Mouse (Mus musculus) midbrain, embryonic 11.5 days (tissue): ENCODE measurements around the gene D230025D16Rik. TPM values are rescaled to one million over a fixed set of nuclear protein-coding genes. Genes with fewer than 3 reads are reported as not detected.
A peak's percentile ranks its signal among the peaks of the same experiment; 100 is the strongest.
"Not testable (repeated sequence)": the region's sequence is repeated elsewhere in the genome, so short reads cannot be mapped to it uniquely, and the experiment has no call there.

Experiments
- ATAC-seq: fragments of 200-750 bp; cut with Nextera tagmentation; 2 replicates; pipeline ENCODE4 v1.8.0; 2017; ENCODE audit warnings: moderate TSS enrichment, moderate library complexity; ENCODE audit not compliant: low FRiP score
- DNase-seq: peaks from one replicate; pipeline ENCODE4 v3.0.0; 2015; ENCODE audit warnings: low spot score; ENCODE audit errors: missing footprints
- H3K27ac ChIP-seq: fragments of 300-500 bp; sonication (generic); 2 replicates; pipeline ENCODE4 v1.5.1; 2014; ENCODE audit warnings: low read depth, low read length
- H3K27me3 ChIP-seq: fragments of 300-500 bp; sonication (generic); 2 replicates; pipeline ENCODE4 v1.6.1; 2014; ENCODE audit warnings: mild to moderate bottlenecking, low read length, moderate library complexity, mixed read lengths; ENCODE audit not compliant: control insufficient read depth, insufficient read depth
- H3K36me3 ChIP-seq: fragments of 300-500 bp; sonication (generic); 2 replicates; pipeline ENCODE4 v1.6.1; 2014; ENCODE audit warnings: mild to moderate bottlenecking, low read length, moderate library complexity, mixed read lengths; ENCODE audit not compliant: control insufficient read depth, insufficient read depth
- H3K4me1 ChIP-seq: fragments of 300-500 bp; sonication (generic); 2 replicates; pipeline ENCODE4 v1.6.1; 2014; ENCODE audit warnings: low read length; ENCODE audit not compliant: control insufficient read depth, insufficient read depth
- H3K4me2 ChIP-seq: fragments of 300-500 bp; sonication (generic); 2 replicates; pipeline ENCODE4 v1.6.1; 2014; ENCODE audit warnings: mild to moderate bottlenecking, moderate library complexity
- H3K4me3 ChIP-seq: fragments of 300-500 bp; sonication (generic); 2 replicates; pipeline ENCODE4 v1.5.1; 2014; ENCODE audit warnings: low read depth, low read length
- H3K9ac ChIP-seq: fragments of 300-500 bp; sonication (generic); 2 replicates; pipeline ENCODE4 v1.6.1; 2014; ENCODE audit warnings: low read length
- H3K9me3 ChIP-seq: fragments of 300-500 bp; sonication (generic); 2 replicates; pipeline ENCODE4 v1.6.1; 2016; ENCODE audit warnings: low read length; ENCODE audit not compliant: control insufficient read depth
- WGBS: fragments of 180-500 bp; shearing (Covaris S2); extraction: QIAGEN DNeasy Blood & Tissue Kit; methylation state at CpG from one replicate; pipeline ENCODE4 v1.1.7; 2014; 5-methylcytosine and 5-hydroxymethylcytosine counted together
- polyA plus RNA-seq: library from polyadenylated mRNA; unstranded; fragments of >200 nt; fragmentation: Nextera tagmentation; extraction: Ambion mirVana; gene quantifications from 2 replicates; pipeline ENCODE4 v1.2.1, GENCODE M21; 2014

D230025D16Rik gene
- polyA plus RNA-seq, 1 experiment from 2014 or later, result 32.9 TPM

GRCm38 (mm10) chr8:105283074-105283473 is 58.1 kb downstream of the D230025D16Rik start:
- H3K36me3 ChIP-seq, result peaks cover 3% of the 10 kb centered on the region; the same call in 1 of the 2 replicates
- no peak overlapping the region for H3K4me2 ChIP-seq
- ATAC-seq (peak; percentile 52), DNase-seq (peak; percentile 89)
- H3K4me1 ChIP-seq, result peaks cover 10% of the 10 kb centered on the region
- 24% methylated on average over 23 of the region's 23 CpGs for WGBS
- peaks cover 19% of the 10 kb centered on the region for H3K27me3 ChIP-seq
- H3K4me3 ChIP-seq, result no peak overlapping the region
- H3K9me3 ChIP-seq, result no peaks in the 10 kb centered on the region
- H3K9ac ChIP-seq, result no peak overlapping the region
- H3K27ac ChIP-seq, result no peak overlapping the region

DNA sequence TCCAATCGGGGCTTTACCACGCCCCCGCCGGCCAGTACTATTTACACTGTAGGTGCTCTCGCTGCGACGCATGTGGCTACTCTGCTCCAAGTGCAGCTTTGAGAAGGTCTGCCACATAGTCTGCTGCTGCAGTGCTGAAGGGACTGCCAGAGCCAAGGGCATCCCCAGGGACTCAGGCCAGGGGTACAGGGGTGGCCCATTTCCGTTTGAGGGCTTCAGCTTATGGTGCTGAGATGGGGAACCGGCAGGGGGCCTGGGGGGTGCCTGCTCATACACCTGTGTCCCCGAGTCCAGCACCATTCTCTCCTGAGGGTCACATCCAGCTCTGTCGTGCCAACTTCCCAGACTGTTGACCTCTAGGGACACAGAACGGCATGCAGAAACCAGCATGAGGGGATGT is 60.6 kb downstream of the D230025D16Rik start:
- H3K4me1 ChIP-seq, result peaks cover 21% of the 10 kb centered on the region
- 44% methylated on average over 12 of the region's 12 CpGs for whole genome bisulfite sequencing

DNA sequence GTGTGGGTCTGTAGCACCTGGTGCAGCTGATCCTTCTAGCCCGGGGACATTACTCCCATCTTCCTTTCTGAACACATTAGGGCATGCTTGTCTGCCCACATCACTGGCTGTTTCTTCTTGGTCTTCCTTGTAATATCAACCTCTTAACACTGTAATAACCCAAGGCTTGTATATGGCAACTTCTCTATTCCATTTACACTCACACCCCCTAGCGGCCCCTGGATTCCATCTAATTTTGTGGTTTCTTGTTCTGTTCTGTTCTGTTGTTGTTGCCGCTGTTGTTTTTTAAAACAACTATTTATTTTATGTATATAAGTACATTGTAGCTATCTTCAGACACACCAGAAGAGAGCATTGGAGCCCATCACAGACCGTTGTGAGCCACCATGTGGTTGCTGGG is 62.0 kb downstream of the D230025D16Rik start:
- DNase-seq (no peak), ATAC-seq (no peak)
- WGBS, result 87% methylated on average over 4 of the region's 4 CpGs
- Histone ChIP-seq H3K27me3 (peaks cover 15% of the 10 kb centered on the region), H3K4me3 (no peak overlapping the region), H3K4me1 (peaks cover 22% of the 10 kb centered on the region), H3K36me3 (peaks cover 3% of the 10 kb centered on the region; the same call in 1 of the 2 replicates), H3K9me3 (no peaks in the 10 kb centered on the region), H3K9ac (no peak overlapping the region), H3K27ac (no peak overlapping the region), H3K4me2 (no peak overlapping the region)

More for the DNA sequence above, 60.6 kb downstream of the D230025D16Rik start:
- Histone ChIP-seq H3K27ac (no peak overlapping the region), H3K36me3 (peaks cover 3% of the 10 kb centered on the region; the same call in 1 of the 2 replicates), H3K4me3 (no peak overlapping the region), H3K27me3 (peaks cover 9% of the 10 kb centered on the region), H3K4me2 (no peak overlapping the region), H3K9ac (0 out of 2 replicates have a peak overlapping the region, but pooled peaks have one; percentile 5), H3K9me3 (no peaks in the 10 kb centered on the region)
- DNase-seq (no peak), ATAC-seq (no peak)

DNA sequence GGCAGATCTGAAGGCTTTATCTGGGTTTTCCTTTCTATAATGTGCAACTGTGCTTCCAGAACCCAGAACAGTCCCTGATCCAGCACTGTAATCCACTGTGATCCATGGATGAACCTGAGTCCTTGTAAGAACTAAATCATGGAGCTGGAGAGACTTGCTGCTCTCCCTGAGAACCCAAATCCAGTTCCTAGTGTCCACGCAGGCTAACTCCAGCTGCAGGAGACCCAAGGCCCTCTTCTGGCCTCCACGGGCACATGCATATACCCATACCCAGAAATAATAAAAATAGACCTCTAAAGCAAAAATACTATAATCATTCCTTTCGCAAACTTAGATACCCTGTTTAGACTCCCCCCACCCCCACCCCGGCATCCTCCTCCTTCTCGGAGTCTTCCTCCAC is 63.3 kb downstream of the D230025D16Rik start:
- H3K9ac ChIP-seq, result peak overlapping the region; percentile 77
- H3K9me3 ChIP-seq, result no peaks in the 10 kb centered on the region
- ATAC-seq, result no peak
- WGBS, result 86% methylated on average over 5 of the region's 5 CpGs
- no peaks in the 10 kb centered on the region for H3K36me3 ChIP-seq
- H3K27me3 ChIP-seq, result peaks cover 15% of the 10 kb centered on the region
- H3K4me1 ChIP-seq, result peaks cover 22% of the 10 kb centered on the region
- no peak for DNase-seq
- no peak overlapping the region for H3K27ac ChIP-seq
- peak overlapping the region; percentile 74 for H3K4me2 ChIP-seq
- H3K4me3 ChIP-seq, result peak overlapping the region; percentile 40

DNA sequence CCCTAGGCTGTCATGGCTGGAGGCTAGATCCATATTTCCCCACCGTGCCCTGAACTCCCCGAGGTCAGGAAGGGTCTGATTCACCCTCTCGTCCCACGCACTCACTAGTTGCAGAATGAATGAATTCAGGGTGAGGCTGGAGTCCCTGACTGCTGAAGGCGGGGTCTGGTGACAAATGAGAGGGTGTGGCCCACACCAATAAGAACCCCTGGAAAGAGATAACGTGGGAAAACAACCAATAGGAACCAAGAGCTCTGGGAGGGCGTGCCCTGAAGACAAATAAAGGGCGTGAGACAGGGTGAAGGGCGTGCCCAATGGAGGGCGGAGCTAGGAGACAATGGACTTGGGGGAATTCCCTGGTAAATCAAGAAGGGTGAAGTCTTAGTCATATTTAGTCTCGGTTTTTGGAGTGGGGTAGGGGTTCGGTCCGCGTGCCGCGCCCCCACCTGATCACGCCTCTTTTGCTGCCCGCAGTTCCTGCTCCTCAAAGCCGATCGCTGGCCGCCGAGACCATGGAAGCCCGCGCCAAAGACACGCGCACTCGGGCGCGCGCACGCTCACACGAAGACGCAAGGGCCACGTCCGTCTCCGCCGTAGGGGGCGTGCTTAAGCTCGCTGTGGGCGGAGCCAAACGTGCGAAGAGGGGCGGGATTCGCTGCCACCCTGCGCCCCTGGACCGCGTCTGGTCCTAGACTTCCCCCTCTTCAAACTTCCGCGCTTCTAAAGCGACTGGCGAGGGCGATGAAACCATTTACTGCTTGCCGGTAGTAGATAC is 64.2 kb downstream of the D230025D16Rik start:
- H3K27me3 ChIP-seq, result peaks cover 15% of the 10 kb centered on the region
- DNase-seq (peak; percentile 99), ATAC-seq (peak; percentile 95)
- H3K36me3 ChIP-seq, result no peaks in the 10 kb centered on the region
- peak overlapping the region; percentile 40 for H3K4me3 ChIP-seq
- H3K4me2 ChIP-seq, result peak overlapping the region; percentile 74
- peak overlapping the region; percentile 77 for H3K9ac ChIP-seq
- 0% methylated on average over 53 of the region's 53 CpGs for WGBS
- peak overlapping the region; percentile 71; the same call in 1 of the 2 replicates for H3K27ac ChIP-seq
- H3K9me3 ChIP-seq, result no peaks in the 10 kb centered on the region
- H3K4me1 ChIP-seq, result peaks cover 22% of the 10 kb centered on the region

DNA sequence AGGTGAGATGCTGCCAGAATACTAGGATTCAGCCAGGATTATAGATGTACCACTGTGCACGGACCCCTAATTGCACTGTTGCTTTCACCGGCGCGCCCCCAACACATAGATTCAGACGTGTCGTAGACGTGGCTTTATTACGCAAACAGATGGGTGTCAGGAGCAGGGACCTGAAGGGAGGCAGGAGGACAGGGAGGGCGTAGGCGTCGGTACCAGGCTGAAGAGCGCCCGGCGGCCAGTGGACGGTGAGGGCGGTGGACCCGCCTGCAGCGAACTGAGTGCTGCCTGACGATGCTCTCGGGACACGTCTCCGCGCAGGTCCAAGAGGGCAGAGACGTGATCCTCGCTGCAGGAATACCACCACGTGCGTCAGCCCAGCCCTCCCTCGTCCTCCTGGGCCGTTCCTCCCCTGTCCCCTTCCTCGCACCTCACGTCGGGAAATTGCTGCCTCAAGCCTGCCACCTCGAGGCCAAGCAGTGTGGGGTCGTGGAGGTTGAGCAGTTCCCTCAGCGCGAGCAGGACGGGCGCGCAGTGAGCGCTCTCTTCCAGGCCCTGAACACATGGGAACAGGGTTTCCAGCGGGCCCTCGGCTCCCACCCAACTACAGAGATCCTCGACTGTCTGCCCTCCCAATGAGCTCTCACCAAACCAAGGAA is 65.0 kb downstream of the D230025D16Rik start, which contains the start of gene 4931428F04Rik:
Gene 4931428F04Rik (minus strand): TSS at position 60 of the 656 bp plus-strand sequence.
- Histone ChIP-seq H3K27me3 (peaks cover 15% of the 10 kb centered on the region), H3K9ac (peak within 1 kb of the TSS; percentile 77), H3K4me1 (peaks cover 22% of the 10 kb centered on the region), H3K9me3 (no peaks in the 10 kb centered on the region), H3K27ac (peak within 1 kb of the TSS; percentile 71; the same call in 1 of the 2 replicates), H3K4me2 (peak within 1 kb of the TSS; percentile 74), H3K4me3 (peak within 1 kb of the TSS; percentile 40), H3K36me3 (no peaks in the 10 kb centered on the region)
- WGBS, result 1% methylated on average over 43 of the region's 43 CpGs
- peak; percentile 94 for DNase-seq
- ATAC-seq, result peak; percentile 34

- H3K36me3 ChIP-seq, result no peaks in the 10 kb centered on the region
- no peaks in the 10 kb centered on the region for H3K9me3 ChIP-seq
- no peak for ATAC-seq
- H3K4me1 ChIP-seq, result peaks cover 22% of the 10 kb centered on the region
- 6% methylated on average over 31 of the region's 31 CpGs for WGBS
- peak; percentile 99 for DNase-seq
- peak overlapping the region; percentile 40 for H3K4me3 ChIP-seq
- no peak overlapping the region for H3K27ac ChIP-seq
- H3K9ac ChIP-seq, result peak overlapping the region; percentile 24; the same call in 1 of the 2 replicates
- peaks cover 15% of the 10 kb centered on the region for H3K27me3 ChIP-seq
- H3K4me2 ChIP-seq, result peak overlapping the region; percentile 74
Measured at GRCm38 (mm10) chr8:105290554-105291314, 65.8 kb downstream of the D230025D16Rik start.

DNA sequence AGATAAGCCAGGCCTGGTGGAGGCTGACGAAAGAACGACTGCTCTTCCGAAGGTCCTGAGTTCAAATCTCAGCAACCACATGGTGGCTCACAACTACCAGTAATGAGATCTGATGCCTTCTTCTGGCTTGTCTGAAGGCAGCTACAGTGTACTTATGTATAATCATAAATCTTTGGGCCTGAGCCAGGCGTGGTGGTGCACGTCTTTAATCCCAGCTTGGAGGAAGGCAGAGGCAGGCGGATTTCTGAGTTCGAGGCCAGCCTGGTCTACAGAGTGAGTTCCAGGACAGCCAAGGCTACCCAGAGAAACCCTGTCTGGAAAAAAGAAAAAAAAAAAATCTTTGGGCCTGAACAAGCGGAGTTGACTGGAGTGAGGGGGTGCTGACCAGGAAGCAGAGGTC is 66.4 kb downstream of the D230025D16Rik start:
- not testable (repeated sequence) for DNase-seq, ATAC-seq, H3K4me3 ChIP-seq, H3K27ac ChIP-seq, H3K36me3 ChIP-seq, H3K9me3 ChIP-seq, H3K4me2 ChIP-seq, H3K9ac ChIP-seq
- 85% methylated on average over 8 of the region's 8 CpGs for WGBS
- Histone ChIP-seq H3K4me1 (peaks cover 20% of the 10 kb centered on the region), H3K27me3 (peaks cover 15% of the 10 kb centered on the region)
